Mouse (Mus musculus) olfactory bulb, adult 2 months (tissue): Measurements from ENCODE around the gene Csde1.

Source experiments
- CTCF ChIP-seq: fragments of 200-500 bp; IDR thresholded peaks from 2 replicates; pipeline ENCODE4 v1.5.1; 2012; ENCODE audit warnings: low read depth, mild to moderate bottlenecking, low read length, moderate library complexity; ENCODE audit not compliant: insufficient read depth
- POLR2A ChIP-seq: fragments of 200-500 bp; IDR thresholded peaks from 2 replicates; pipeline ENCODE4 v1.6.1; 2012; ENCODE audit warnings: mild to moderate bottlenecking, low read depth, low read length, moderate library complexity; ENCODE audit not compliant: insufficient read depth

DNA sequence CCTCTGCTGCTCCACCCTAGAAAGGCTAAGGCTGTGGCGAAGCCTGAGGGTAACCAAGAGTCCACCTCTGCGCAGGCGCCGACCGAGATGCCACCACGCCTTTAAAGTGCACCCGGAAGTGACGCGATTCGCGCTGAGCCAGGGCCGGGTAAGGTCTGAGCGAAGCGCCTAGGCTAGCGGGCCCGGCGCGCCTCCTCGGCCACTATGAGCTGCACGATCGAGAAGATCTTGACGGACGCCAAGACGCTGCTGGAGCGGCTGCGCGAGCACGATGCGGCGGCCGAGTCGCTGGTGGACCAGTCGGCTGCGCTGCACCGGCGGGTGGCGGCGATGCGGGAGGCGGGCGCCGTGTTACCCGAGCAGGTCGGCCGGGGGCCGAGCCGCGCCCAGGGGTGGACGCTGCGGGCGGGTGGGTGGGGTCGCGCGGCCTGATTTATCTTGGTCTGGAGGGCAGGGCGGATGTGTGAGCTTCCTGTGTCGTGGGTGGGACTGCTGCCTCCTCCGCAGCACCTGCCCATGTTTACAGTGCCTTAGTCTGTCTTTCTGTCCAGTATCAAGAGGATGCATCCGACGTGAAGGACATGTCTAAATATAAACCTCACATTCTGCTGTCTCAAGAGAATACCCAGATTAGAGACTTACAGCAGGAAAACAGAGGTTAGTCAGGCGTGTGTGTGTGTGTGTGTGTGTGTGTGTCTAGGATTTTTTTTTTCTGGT is 24.5 kb upstream of the Csde1 start, which contains the start of gene Sike1:
- TF ChIP-seq POLR2A: peak; percentile 83
- no peak for TF ChIP-seq CTCF
